Mouse (Mus musculus) G1E (cell line): ENCODE data around the gene Rcbtb2. TPM values are rescaled to one million over a fixed set of nuclear protein-coding genes. Genes with fewer than 3 reads are reported as not detected.

Experiments used
- ATAC-seq: 2 replicates; pipeline ENCODE4 v1.8.0; 2016; ENCODE audit warnings: mild to moderate bottlenecking; ENCODE audit not compliant: insufficient number of reproducible peaks, poor library complexity, low FRiP score, severe bottlenecking; ENCODE audit errors: extremely low read depth
- DNase-seq: peaks from one replicate; pipeline ENCODE4 v3.0.0; 2012; ENCODE audit warnings: low spot score
- H3K27me3 ChIP-seq: 2 replicates; pipeline ENCODE4 v1.6.1; 2012; ENCODE audit warnings: mild to moderate bottlenecking, low read length, inconsistent platforms; ENCODE audit not compliant: insufficient read depth
- H3K36me3 ChIP-seq: replicated peaks from 2 replicates; pipeline ENCODE3; 2012; ENCODE audit warnings: mild to moderate bottlenecking, inconsistent platforms
- H3K4me1 ChIP-seq: 2 replicates; pipeline ENCODE4 v1.6.1; 2012; ENCODE audit warnings: low read depth, low read length, inconsistent platforms, mixed read lengths; ENCODE audit not compliant: insufficient read depth
- H3K4me3 ChIP-seq: 2 replicates; pipeline ENCODE4 v1.5.1; 2012; ENCODE audit warnings: low read depth, mild to moderate bottlenecking, inconsistent platforms, low read length, moderate library complexity, mixed read lengths
- H3K9me3 ChIP-seq: replicated peaks from 2 replicates; pipeline ENCODE4 v1.6.1; 2012; ENCODE audit warnings: inconsistent platforms
- CTCF ChIP-seq: IDR thresholded peaks from 2 replicates; pipeline ENCODE4 v1.5.1; 2012; ENCODE audit warnings: low read depth, low read length, inconsistent platforms, mixed read lengths
- GATA1 ChIP-seq: IDR thresholded peaks from 2 replicates; pipeline ENCODE4 v1.6.1; 2012; ENCODE audit warnings: borderline replicate concordance, low read length, inconsistent platforms, mixed read lengths
- GATA2 ChIP-seq: IDR thresholded peaks from 2 replicates; pipeline ENCODE4 v1.6.1; 2012; ENCODE audit warnings: low read depth, low read length, inconsistent platforms, borderline replicate concordance
- POLR2AphosphoS5 ChIP-seq: IDR thresholded peaks from 2 replicates; pipeline ENCODE4 v1.6.1; 2012; ENCODE audit warnings: low read depth, low read length, inconsistent platforms; ENCODE audit not compliant: insufficient replicate concordance
- TAL1 ChIP-seq: conservative IDR thresholded peaks from 2 replicates; pipeline ENCODE4 v1.6.1; 2012; ENCODE audit warnings: low read depth, low read length, inconsistent platforms, mixed read lengths
- polyA plus RNA-seq: library from polyadenylated mRNA; stranded (reverse); fragments of >175 nt; gene quantifications from 2 replicates; pipeline ENCODE4 v1.2.3, GENCODE M21; 2012
- total RNA-seq, 2 experiments: library from RNA; stranded (forward) in 1 of 2; stranded (reverse) in 1 of 2; fragments of 200-1000 nt in 1 of 2; fragments of >200 nt in 1 of 2; fragmentation: Nextera tagmentation in 1 of 2; gene quantifications; 2 replicates each; pipeline ENCODE4 v1.2.3; 2014 to 2017

Gene Rcbtb2
- total and polyA plus RNA-seq, 3 experiments, result 24.4 to 49.9 (median 34.8) TPM

- no peak for ATAC-seq
- TF ChIP-seq GATA1 (no peak), POLR2AphosphoS5 (no peak)
- no peaks in the 10 kb centered on the region for H3K27me3 ChIP-seq
- DNase-seq, result no peak
- no peak overlapping the region for H3K4me3 ChIP-seq
- H3K9me3 ChIP-seq, result no peaks in the 10 kb centered on the region
- peaks cover 71% of the 10 kb centered on the region for H3K36me3 ChIP-seq
- peaks cover 41% of the 10 kb centered on the region for H3K4me1 ChIP-seq
Observed at GRCm38 (mm10) chr14:73181144-73181543, 58.3 kb downstream of the Rcbtb2 start.

GRCm38 (mm10) chr14:73186875-73187274, 64.0 kb downstream of the Rcbtb2 start:
- no peak for DNase-seq
- no peaks in the 10 kb centered on the region for H3K27me3 ChIP-seq
- no peaks in the 10 kb centered on the region for H3K4me1 ChIP-seq
- no peaks in the 10 kb centered on the region for H3K9me3 ChIP-seq
- no peak for ATAC-seq
- peaks cover 38% of the 10 kb centered on the region for H3K36me3 ChIP-seq
- TF ChIP-seq GATA1, result no peak
- no peak for TF ChIP-seq GATA2
- no peak for TF ChIP-seq TAL1
- no peak for TF ChIP-seq CTCF
- no peak for TF ChIP-seq POLR2AphosphoS5
- H3K4me3 ChIP-seq, result no peak overlapping the region

GRCm38 (mm10) chr14:73199058-73199457, 76.2 kb downstream of the Rcbtb2 start:
- TF ChIP-seq CTCF, result no peak
- no peak for TF ChIP-seq GATA1
- TF ChIP-seq GATA2, result no peak
- no peak for TF ChIP-seq TAL1
- TF ChIP-seq POLR2AphosphoS5, result no peak
- Histone ChIP-seq H3K36me3 (peaks cover 81% of the 10 kb centered on the region), H3K9me3 (no peaks in the 10 kb centered on the region), H3K4me3 (no peak overlapping the region), H3K27me3 (no peaks in the 10 kb centered on the region), H3K4me1 (no peaks in the 10 kb centered on the region; the same call in 1 of the 2 replicates)
- ATAC-seq (no peak), DNase-seq (no peak)

- DNase-seq (no peak), ATAC-seq (no peak)
- TF ChIP-seq TAL1 (no peak), CTCF (no peak), POLR2AphosphoS5 (no peak), GATA2 (no peak), GATA1 (no peak)
- Histone ChIP-seq H3K27me3 (no peaks in the 10 kb centered on the region), H3K9me3 (no peaks in the 10 kb centered on the region), H3K4me3 (no peak overlapping the region), H3K36me3 (peaks cover 89% of the 10 kb centered on the region), H3K4me1 (no peaks in the 10 kb centered on the region; the same call in 1 of the 2 replicates)
Observed at GRCm38 (mm10) chr14:73201447-73201846, 78.6 kb downstream of the Rcbtb2 start.

GRCm38 (mm10) chr14:73204016-73204415, 81.2 kb downstream of the Rcbtb2 start:
- H3K27me3 ChIP-seq, result no peaks in the 10 kb centered on the region
- no peaks in the 10 kb centered on the region for H3K9me3 ChIP-seq
- H3K36me3 ChIP-seq, result peaks cover 74% of the 10 kb centered on the region
- TF ChIP-seq CTCF, result no peak
- no peak for TF ChIP-seq POLR2AphosphoS5
- no peak for TF ChIP-seq TAL1
- no peak for TF ChIP-seq GATA1
- TF ChIP-seq GATA2, result no peak
- no peak overlapping the region for H3K4me3 ChIP-seq
- ATAC-seq (no peak), DNase-seq (no peak)
- H3K4me1 ChIP-seq, result no peaks in the 10 kb centered on the region; the same call in 1 of the 2 replicates

- DNase-seq, result no peak
Observed at GRCm38 (mm10) chr14:73209262-73209661, 86.4 kb downstream of the Rcbtb2 start.

GRCm38 (mm10) chr14:73210196-73210595, 87.4 kb downstream of the Rcbtb2 start:
- Histone ChIP-seq H3K4me3 (no peak overlapping the region), H3K36me3 (peaks cover 66% of the 10 kb centered on the region), H3K9me3 (no peaks in the 10 kb centered on the region), H3K4me1 (no peaks in the 10 kb centered on the region), H3K27me3 (no peaks in the 10 kb centered on the region)
- DNase-seq, result no peak
- no peak for ATAC-seq
- no peak for TF ChIP-seq GATA2
- TF ChIP-seq CTCF, result no peak
- TF ChIP-seq GATA1, result no peak
- no peak for TF ChIP-seq TAL1
- TF ChIP-seq POLR2AphosphoS5, result no peak

More at GRCm38 (mm10) chr14:73209262-73209661, 86.4 kb downstream of the Rcbtb2 start:
- H3K36me3 ChIP-seq, result peaks cover 69% of the 10 kb centered on the region
- TF ChIP-seq GATA2, result no peak
- no peak for TF ChIP-seq TAL1
- no peak for TF ChIP-seq GATA1
- no peak for TF ChIP-seq CTCF
- TF ChIP-seq POLR2AphosphoS5, result no peak
- H3K9me3 ChIP-seq, result no peaks in the 10 kb centered on the region
- no peak for ATAC-seq
- no peak overlapping the region for H3K4me3 ChIP-seq
- H3K4me1 ChIP-seq, result no peaks in the 10 kb centered on the region
- H3K27me3 ChIP-seq, result no peaks in the 10 kb centered on the region
